Mouse (Mus musculus) thymus, postnatal 25 days (tissue): ENCODE data around the gene Pgm5.
A peak's percentile ranks its signal among the peaks of the same experiment; 100 is the strongest.

ENCODE experiments used
- DNase-seq: peaks from one replicate; pipeline ENCODE4 v3.0.0; 2022

Pgm5 gene

GRCm38 (mm10) chr19:24652342-24653019 is 209.2 kb downstream of the Pgm5 start:
- DNase-seq = no peak

- DNase-seq = no peak
Measured at GRCm38 (mm10) chr19:24651595-24651994, 210.1 kb downstream of the Pgm5 start.

- DNase-seq = no peak
Measured at GRCm38 (mm10) chr19:24650428-24650827, 211.2 kb downstream of the Pgm5 start.

- DNase-seq = no peak
Measured at GRCm38 (mm10) chr19:24648016-24648415, 213.6 kb downstream of the Pgm5 start.

- no peak for DNase-seq
Measured at GRCm38 (mm10) chr19:24646162-24646829, 215.4 kb downstream of the Pgm5 start.

GRCm38 (mm10) chr19:24644971-24645370 is 216.7 kb downstream of the Pgm5 start:
- no peak for DNase-seq

- no peak for DNase-seq
Measured at GRCm38 (mm10) chr19:24640982-24641381, 220.7 kb downstream of the Pgm5 start.

GRCm38 (mm10) chr19:24637988-24638387 is 223.7 kb downstream of the Pgm5 start:
- no peak for DNase-seq

GRCm38 (mm10) chr19:24636616-24637015 is 225.0 kb downstream of the Pgm5 start:
- no peak for DNase-seq

GRCm38 (mm10) chr19:24634602-24635001 is 227.1 kb downstream of the Pgm5 start:
- peak; percentile 76 for DNase-seq
